Mouse (Mus musculus) stomach, postnatal 0 days (tissue): ENCODE data around the gene Ptbp1. TPM values are rescaled to one million over a fixed set of nuclear protein-coding genes. Genes with fewer than 3 reads are reported as not detected.

Experiments used
- ATAC-seq: fragments of 200-750 bp; cut with Nextera tagmentation; 2 replicates; pipeline ENCODE4 v1.8.0; 2017; ENCODE audit not compliant: low FRiP score, low TSS enrichment
- DNase-seq: peaks from one replicate; pipeline ENCODE4 v3.0.0-alpha.2; 2016; ENCODE audit warnings: low spot score
- H3K27ac ChIP-seq: fragments of 300-500 bp; sonication (generic); replicated peaks from 2 replicates; pipeline ENCODE4 v1.5.1; 2014; ENCODE audit warnings: mild to moderate bottlenecking, control low read depth
- H3K27me3 ChIP-seq: fragments of 300-500 bp; sonication (generic); 2 replicates; pipeline ENCODE4 v1.6.1; 2014; ENCODE audit warnings: low read length; ENCODE audit not compliant: control insufficient read depth, insufficient read depth
- H3K36me3 ChIP-seq: fragments of 300-500 bp; sonication (generic); 2 replicates; pipeline ENCODE4 v1.6.1; 2014; ENCODE audit warnings: low read length, mixed read lengths; ENCODE audit not compliant: control insufficient read depth, insufficient read depth
- H3K4me1 ChIP-seq: fragments of 300-500 bp; sonication (generic); replicated peaks from 2 replicates; pipeline ENCODE4 v1.6.1; 2014; ENCODE audit warnings: antibody characterized with exemption; ENCODE audit not compliant: control insufficient read depth, insufficient read depth
- H3K4me2 ChIP-seq: fragments of 300-500 bp; sonication (generic); replicated peaks from 2 replicates; pipeline ENCODE4 v1.6.1; 2014; ENCODE audit warnings: low read depth, mild to moderate bottlenecking, control low read depth, moderate library complexity
- H3K4me3 ChIP-seq: fragments of 300-500 bp; sonication (generic); 2 replicates; pipeline ENCODE4 v1.5.1; 2014; ENCODE audit warnings: low read depth, low read length, control low read depth
- H3K9ac ChIP-seq: fragments of 300-500 bp; sonication (generic); 2 replicates; pipeline ENCODE4 v1.6.1; 2014; ENCODE audit warnings: mild to moderate bottlenecking, low read length, control low read depth, mixed read lengths
- H3K9me3 ChIP-seq: fragments of 300-500 bp; sonication (generic); 2 replicates; pipeline ENCODE4 v1.6.1; 2016; ENCODE audit warnings: low read length; ENCODE audit not compliant: control insufficient read depth
- CTCF ChIP-seq: IDR thresholded peaks from 2 replicates; pipeline ENCODE4 v1.5.1; 2016; ENCODE audit warnings: antibody characterized with exemption, low read depth, mild to moderate bottlenecking, moderate library complexity
- EP300 ChIP-seq: optimal IDR thresholded peaks from 2 replicates; pipeline ENCODE3; 2016; ENCODE audit warnings: antibody characterized with exemption
- WGBS: fragments of 180-500 bp; shearing (Covaris S2); extraction: QIAGEN DNeasy Blood & Tissue Kit; methylation state at CpG from one replicate; pipeline ENCODE4 v1.1.7; 2014; 5-methylcytosine and 5-hydroxymethylcytosine counted together
- polyA plus RNA-seq: library from polyadenylated mRNA; unstranded; fragments of >200 nt; fragmentation: Nextera tagmentation; extraction: Ambion mirVana; gene quantifications from 2 replicates; pipeline ENCODE4 v1.2.1, GENCODE M21; 2015

The Ptbp1 gene
- polyA plus RNA-seq, 1 experiment from 2014 or later, result 99.3 TPM

- DNase-seq (peak; percentile 72), ATAC-seq (peak; percentile 4)
- peaks cover 13% of the 10 kb centered on the region for H3K36me3 ChIP-seq
- H3K4me3 ChIP-seq, result peak overlapping the region; percentile 94
- peak overlapping the region; percentile 100 for H3K27ac ChIP-seq
- peak overlapping the region; percentile 92 for H3K4me2 ChIP-seq
- H3K27me3 ChIP-seq, result no peaks in the 10 kb centered on the region
- TF ChIP-seq CTCF, result peak; percentile 27; the same call in 1 of the 2 replicates
- TF ChIP-seq EP300, result no peak
- WGBS, result under 1% methylated on average over 74 of the region's 83 CpGs
- H3K9me3 ChIP-seq, result no peaks in the 10 kb centered on the region
- H3K9ac ChIP-seq, result peak overlapping the region; percentile 99
- peaks cover 32% of the 10 kb centered on the region for H3K4me1 ChIP-seq
Measured at GRCm38 (mm10) chr10:79854801-79855541, 744 bp downstream of the Ptbp1 start.

DNA sequence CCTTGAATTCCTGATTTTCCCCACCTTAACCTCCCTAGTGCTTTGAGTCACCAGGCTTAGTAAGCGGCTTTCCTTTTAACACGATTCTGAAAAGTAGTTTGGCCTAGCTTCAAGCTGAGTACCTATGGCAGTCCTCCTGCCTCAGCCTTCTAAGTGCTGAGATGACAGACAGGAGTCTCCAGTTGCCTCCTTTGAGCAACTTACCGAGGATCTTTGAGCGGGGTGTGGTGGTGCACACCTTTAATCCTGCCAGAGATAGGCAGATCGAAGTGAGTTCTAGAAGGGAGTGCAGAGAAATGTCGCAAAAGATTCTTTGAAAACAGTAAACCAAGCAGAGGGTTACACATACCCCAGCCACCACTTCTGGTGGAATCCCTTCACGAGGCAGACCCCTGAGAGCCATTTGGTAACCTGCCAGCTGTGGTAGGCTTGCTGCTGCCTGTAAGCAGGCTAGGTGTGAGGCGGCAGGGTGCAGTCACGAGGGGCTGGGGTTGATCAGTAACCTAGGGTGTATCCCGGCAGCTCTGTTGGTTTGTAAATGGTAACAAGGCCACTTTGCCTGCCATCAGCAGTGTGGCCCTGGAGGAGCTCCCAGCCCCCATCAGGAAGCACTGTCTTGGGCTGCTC, 1.4 kb downstream of the Ptbp1 start:
- H3K27ac ChIP-seq, result peak overlapping the region; percentile 100
- peaks cover 32% of the 10 kb centered on the region for H3K4me1 ChIP-seq
- TF ChIP-seq CTCF (no peak), EP300 (no peak)
- H3K4me2 ChIP-seq, result peak overlapping the region; percentile 92
- ATAC-seq, result peak; percentile 18; the same call in 1 of the 2 replicates
- H3K36me3 ChIP-seq, result peaks cover 20% of the 10 kb centered on the region
- under 1% methylated on average over 10 of the region's 10 CpGs for WGBS
- no peaks in the 10 kb centered on the region for H3K9me3 ChIP-seq
- DNase-seq, result peak; percentile 88
- H3K27me3 ChIP-seq, result no peaks in the 10 kb centered on the region
- H3K9ac ChIP-seq, result peak overlapping the region; percentile 99
- peak overlapping the region; percentile 94 for H3K4me3 ChIP-seq

GRCm38 (mm10) chr10:79856280-79856679, 2.1 kb downstream of the Ptbp1 start:
- peaks cover 26% of the 10 kb centered on the region for H3K36me3 ChIP-seq
- peak overlapping the region; percentile 100 for H3K27ac ChIP-seq
- no peaks in the 10 kb centered on the region for H3K27me3 ChIP-seq
- H3K4me2 ChIP-seq, result peak overlapping the region; percentile 92
- DNase-seq (no peak), ATAC-seq (no peak)
- H3K4me3 ChIP-seq, result peak overlapping the region; percentile 94
- H3K4me1 ChIP-seq, result peaks cover 32% of the 10 kb centered on the region
- 8% methylated on average over 6 of the region's 6 CpGs for WGBS
- no peaks in the 10 kb centered on the region for H3K9me3 ChIP-seq
- peak overlapping the region; percentile 99 for H3K9ac ChIP-seq
- TF ChIP-seq CTCF (no peak), EP300 (no peak)

DNA sequence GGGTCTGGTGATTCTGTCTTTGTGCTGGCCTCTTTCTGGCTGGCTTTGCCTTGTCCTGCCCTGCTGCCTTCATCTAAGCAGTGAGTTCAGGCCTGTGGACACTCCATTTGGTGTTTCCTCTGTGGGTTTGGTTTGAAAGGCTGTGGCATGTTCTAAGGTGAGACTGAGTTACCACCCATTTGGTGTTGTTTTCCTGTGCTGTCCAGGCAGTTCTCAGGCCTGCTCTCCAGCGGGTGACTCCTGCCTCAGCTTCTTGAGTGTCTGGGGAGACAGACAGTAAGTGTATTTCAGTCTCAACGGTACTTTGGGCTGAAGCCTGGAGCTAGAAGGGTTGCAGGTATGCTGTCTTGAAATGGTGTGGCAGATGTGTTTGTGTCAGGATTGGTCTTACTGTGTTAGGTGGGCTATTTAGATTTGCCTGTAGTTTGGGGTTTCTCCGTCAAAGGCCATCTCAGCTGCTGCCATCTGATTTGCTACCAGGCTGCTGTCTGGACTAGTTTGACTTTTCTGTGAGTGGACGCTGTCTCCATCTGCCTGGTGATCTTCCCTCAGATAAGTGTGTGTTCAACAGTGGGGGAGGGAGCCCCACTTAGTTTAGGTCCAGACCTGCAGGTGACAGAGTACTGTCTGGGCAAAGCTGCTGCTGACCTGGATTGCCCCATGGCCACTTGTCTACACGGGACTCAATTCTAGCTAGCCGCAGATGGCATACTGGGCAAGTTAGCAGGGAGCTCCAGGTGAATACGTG, 2.7 kb downstream of the Ptbp1 start:
- peak overlapping the region; percentile 78 for H3K27ac ChIP-seq
- H3K27me3 ChIP-seq, result no peaks in the 10 kb centered on the region
- peak overlapping the region; percentile 94 for H3K4me3 ChIP-seq
- no peak for TF ChIP-seq EP300
- no peak for TF ChIP-seq CTCF
- H3K9ac ChIP-seq, result peak overlapping the region; percentile 99
- peak overlapping the region; percentile 92 for H3K4me2 ChIP-seq
- peaks cover 31% of the 10 kb centered on the region for H3K36me3 ChIP-seq
- 14% methylated on average over 7 of the region's 7 CpGs for WGBS
- no peaks in the 10 kb centered on the region for H3K9me3 ChIP-seq
- no peak for ATAC-seq
- DNase-seq, result peak; percentile 24
- peaks cover 28% of the 10 kb centered on the region for H3K4me1 ChIP-seq

DNA sequence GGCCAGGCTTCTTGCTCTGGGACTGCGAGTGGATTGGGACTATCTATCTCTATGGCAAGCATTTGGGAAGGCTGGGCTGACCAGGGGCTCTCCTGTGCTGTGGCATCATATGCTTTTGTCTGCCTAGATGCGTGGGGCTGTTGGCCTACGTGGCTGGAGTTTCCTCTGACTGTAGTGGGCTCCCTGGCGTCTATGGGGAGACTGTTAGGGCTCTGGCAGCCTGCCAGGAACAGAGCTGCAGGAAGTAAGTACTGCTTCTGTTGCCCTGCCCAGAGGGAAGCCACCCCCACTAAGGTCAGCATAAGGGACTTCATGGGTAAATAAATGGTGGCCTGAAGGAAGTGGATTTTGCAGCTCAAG, 3.2 kb downstream of the Ptbp1 start:
- Histone ChIP-seq H3K4me1 (peaks cover 23% of the 10 kb centered on the region), H3K36me3 (peaks cover 37% of the 10 kb centered on the region), H3K4me2 (peak overlapping the region; percentile 92), H3K9me3 (no peaks in the 10 kb centered on the region), H3K4me3 (peak overlapping the region; percentile 94), H3K9ac (peak overlapping the region; percentile 99; the same call in 1 of the 2 replicates), H3K27me3 (no peaks in the 10 kb centered on the region), H3K27ac (peak overlapping the region; percentile 78)
- 6% methylated on average over 4 of the region's 4 CpGs for WGBS
- DNase-seq (peak; percentile 87), ATAC-seq (no peak)
- TF ChIP-seq EP300 (no peak), CTCF (no peak)
